Mouse (Mus musculus) kidney, embryonic 15.5 days (tissue): ENCODE measurements around the gene Dgkd. TPM values are rescaled to one million over a fixed set of nuclear protein-coding genes. Genes with fewer than 3 reads are reported as not detected.
"Not testable (repeated sequence)": the region's sequence is repeated elsewhere in the genome, so short reads cannot be mapped to it uniquely, and the experiment has no call there.

Source experiments
- ATAC-seq: fragments of 200-750 bp; cut with Nextera tagmentation; replicated peaks from 2 replicates; pipeline ENCODE4 v1.8.0; 2017; ENCODE audit warnings: moderate TSS enrichment; ENCODE audit not compliant: low FRiP score
- H3K27ac ChIP-seq: fragments of 300-500 bp; sonication (generic); 2 replicates; pipeline ENCODE4 v1.5.1; 2015; ENCODE audit warnings: mild to moderate bottlenecking, inconsistent platforms
- H3K27me3 ChIP-seq: fragments of 300-500 bp; sonication (generic); 2 replicates; pipeline ENCODE4 v1.6.1; 2015; ENCODE audit warnings: inconsistent platforms
- H3K36me3 ChIP-seq: fragments of 300-500 bp; sonication (generic); 2 replicates; pipeline ENCODE4 v1.6.1; 2015; ENCODE audit warnings: inconsistent platforms
- H3K4me1 ChIP-seq: fragments of 300-500 bp; sonication (generic); 2 replicates; pipeline ENCODE4 v1.6.1; 2015; ENCODE audit warnings: inconsistent platforms
- H3K4me2 ChIP-seq: fragments of 300-500 bp; sonication (generic); 2 replicates; pipeline ENCODE4 v1.6.1; 2015; ENCODE audit warnings: moderate library complexity, mild to moderate bottlenecking, inconsistent platforms
- H3K4me3 ChIP-seq: fragments of 300-500 bp; sonication (generic); replicated peaks from 2 replicates; pipeline ENCODE4 v1.5.1; 2015; ENCODE audit warnings: mild to moderate bottlenecking, inconsistent platforms
- H3K9ac ChIP-seq: fragments of 300-500 bp; sonication (generic); 2 replicates; pipeline ENCODE4 v1.6.1; 2015; ENCODE audit warnings: mild to moderate bottlenecking, inconsistent platforms
- H3K9me3 ChIP-seq: fragments of 300-500 bp; sonication (generic); replicated peaks from 2 replicates; pipeline ENCODE4 v1.6.1; 2016; ENCODE audit warnings: inconsistent platforms
- WGBS: fragments of 180-500 bp; shearing (Covaris S2); methylation state at CpG from one replicate; pipeline ENCODE4 v1.1.7; 2015; ENCODE audit warnings: mixed read lengths; 5-methylcytosine and 5-hydroxymethylcytosine counted together
- polyA plus RNA-seq: library from polyadenylated mRNA; unstranded; fragments of >200 nt; fragmentation: Nextera tagmentation; extraction: Ambion mirVana; gene quantifications from 2 replicates; pipeline ENCODE4 v1.2.1, GENCODE M21; 2015

Dgkd gene
- polyA plus RNA-seq = 30.0 and 33.6 TPM in 2 replicates

DNA sequence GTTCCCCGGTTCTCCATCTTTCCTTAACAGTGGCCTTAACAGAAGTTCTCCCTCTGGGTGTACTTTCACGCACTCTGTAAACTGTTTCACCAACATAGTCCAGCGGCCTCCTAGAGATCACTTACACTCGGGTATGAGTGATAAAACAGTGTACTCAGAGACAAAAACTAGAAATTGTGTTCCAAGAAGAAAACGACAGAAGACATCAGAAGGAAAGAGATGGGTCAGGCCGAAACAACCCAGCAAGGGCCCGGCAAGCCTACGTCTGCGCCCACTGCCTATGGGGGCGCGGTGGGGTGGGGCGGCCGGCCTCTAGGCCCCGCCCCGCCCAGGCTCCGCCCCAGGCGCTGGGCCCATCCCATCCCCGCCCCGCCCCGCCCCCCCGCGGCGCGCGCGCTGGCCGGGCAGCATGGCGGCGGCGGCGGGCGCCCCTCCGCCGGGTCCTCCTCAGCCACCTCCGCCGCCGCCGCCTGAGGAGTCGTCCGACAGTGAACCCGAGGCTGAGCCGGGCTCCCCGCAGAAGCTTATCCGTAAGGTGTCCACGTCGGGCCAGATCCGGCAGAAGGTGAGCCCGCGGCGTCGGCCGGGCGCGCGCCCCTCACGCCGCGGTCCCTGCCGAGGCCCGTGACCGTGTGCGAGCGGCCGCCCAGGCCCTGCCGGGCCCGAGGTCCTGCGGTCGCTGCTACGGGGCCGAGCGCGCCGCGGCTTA is at the start of gene Dgkd:
Gene Dgkd, plus strand, starts transcription at position 396 of the 709 bp plus-strand sequence.
- Histone ChIP-seq H3K9ac (peak within 1 kb of the TSS; percentile 86), H3K27ac (peak within 1 kb of the TSS; percentile 78), H3K9me3 (no peaks in the 10 kb centered on the region), H3K36me3 (no peaks in the 10 kb centered on the region), H3K4me2 (peak within 1 kb of the TSS; percentile 93), H3K27me3 (no peaks in the 10 kb centered on the region), H3K4me3 (peak within 1 kb of the TSS; percentile 98), H3K4me1 (peaks cover 34% of the 10 kb centered on the region)
- ATAC-seq = peak; percentile 95
- under 1% methylated on average over 40 of the region's 74 CpGs for WGBS

DNA sequence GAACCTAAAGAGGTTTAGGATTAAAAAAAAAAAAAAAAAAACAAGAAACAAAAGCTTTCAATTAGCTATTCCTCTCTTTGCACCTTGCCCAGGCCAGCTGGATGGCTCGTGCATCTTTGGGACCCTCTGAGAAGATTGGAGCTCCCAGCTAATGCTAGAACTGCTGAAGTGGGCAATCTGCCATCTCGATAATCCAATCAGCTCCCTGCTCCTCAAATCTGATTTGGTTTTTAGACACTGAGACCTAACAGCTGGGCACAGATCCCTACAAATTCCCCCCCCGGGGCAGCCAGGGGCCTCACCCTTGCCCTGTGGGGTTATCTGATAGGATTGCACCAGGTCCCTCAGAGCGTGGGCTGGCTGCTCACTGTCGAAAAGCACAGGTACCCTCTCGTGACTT is 49.5 kb upstream of the Dgkd start, which contains the start of gene Sag:
Gene Sag, plus strand, starts transcription at position 105 of the 400 bp plus-strand sequence.
- H3K27me3 ChIP-seq = no peaks in the 10 kb centered on the region
- 54% methylated on average over 6 of the region's 6 CpGs for WGBS
- H3K27ac ChIP-seq = no peak within 1 kb of the TSS
- no peak within 1 kb of the TSS for H3K4me3 ChIP-seq
- H3K4me2 ChIP-seq = no peak within 1 kb of the TSS
- H3K9ac ChIP-seq = no peak within 1 kb of the TSS
- H3K4me1 ChIP-seq = no peaks in the 10 kb centered on the region
- H3K36me3 ChIP-seq = no peaks in the 10 kb centered on the region
- no peaks in the 10 kb centered on the region for H3K9me3 ChIP-seq
- ATAC-seq = no peak

DNA sequence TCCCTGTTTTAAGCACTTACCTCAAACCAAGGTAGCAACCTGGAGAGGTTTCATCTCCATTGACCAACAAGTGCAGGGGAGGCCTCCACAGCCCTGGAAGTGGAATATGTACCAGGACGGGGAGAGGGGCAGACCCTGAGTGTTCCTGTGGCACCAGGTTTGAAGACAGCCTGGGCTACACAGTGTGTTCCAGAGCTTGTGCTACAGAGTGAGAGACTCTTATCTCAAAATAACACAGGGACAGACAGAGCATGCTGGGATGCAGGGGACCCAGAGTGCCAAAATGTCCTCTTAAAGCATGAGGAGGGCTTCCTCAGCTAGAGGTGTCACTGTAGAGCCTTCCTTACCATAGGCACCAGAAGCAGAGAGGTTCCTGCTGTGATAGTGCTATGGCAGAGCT is 45.3 kb upstream of the Dgkd start:
- Histone ChIP-seq H3K9ac (no peak overlapping the region), H3K27ac (no peak overlapping the region), H3K9me3 (no peaks in the 10 kb centered on the region), H3K4me1 (no peaks in the 10 kb centered on the region), H3K36me3 (no peaks in the 10 kb centered on the region), H3K4me2 (no peak overlapping the region), H3K4me3 (no peak overlapping the region), H3K27me3 (no peaks in the 10 kb centered on the region)
- no peak for ATAC-seq
- 87% methylated on average over 1 of the region's 1 CpGs for WGBS

DNA sequence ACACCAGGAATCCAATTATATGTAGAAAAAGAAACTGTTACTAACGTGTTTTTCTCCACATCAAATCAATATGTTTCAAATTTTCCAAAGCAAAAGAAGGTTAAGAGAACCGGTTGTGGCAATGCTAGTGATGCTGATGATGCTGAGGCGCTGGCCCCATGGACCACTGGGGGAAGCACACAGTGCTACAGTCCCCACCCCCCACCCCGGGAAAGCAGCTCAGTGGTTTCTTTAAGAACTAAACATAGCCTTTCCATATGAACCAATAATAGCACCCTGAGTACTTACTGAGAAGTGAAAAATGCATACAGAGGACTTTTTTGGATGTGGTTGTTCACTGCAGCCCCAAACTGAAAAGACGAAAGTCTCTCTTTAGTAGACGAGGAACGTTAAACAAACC is 41.7 kb upstream of the Dgkd start:
- Histone ChIP-seq H3K9me3 (no peaks in the 10 kb centered on the region), H3K9ac (no peak overlapping the region), H3K4me2 (no peak overlapping the region), H3K36me3 (no peaks in the 10 kb centered on the region), H3K27me3 (no peaks in the 10 kb centered on the region), H3K4me1 (no peaks in the 10 kb centered on the region), H3K4me3 (no peak overlapping the region), H3K27ac (no peak overlapping the region)
- WGBS = 86% methylated on average over 7 of the region's 7 CpGs
- no peak for ATAC-seq

DNA sequence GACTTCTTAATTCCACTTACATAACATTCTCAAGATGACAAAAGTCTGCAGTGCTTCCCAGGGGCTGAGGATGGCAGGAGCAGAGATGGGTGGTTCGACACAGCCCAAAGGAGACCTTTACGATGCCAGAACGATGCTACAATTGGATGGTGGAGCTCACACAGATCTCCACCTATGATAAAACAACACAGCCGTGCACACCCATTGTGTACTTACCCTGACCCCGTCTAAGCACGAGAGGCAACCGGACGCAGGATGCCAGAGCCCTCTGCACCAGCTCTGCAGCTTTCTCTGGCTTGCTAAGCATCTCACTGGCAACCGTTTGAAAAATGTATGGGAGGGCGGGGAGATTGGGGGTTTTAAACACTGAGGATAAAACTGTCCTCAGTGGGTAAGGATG is 41.0 kb upstream of the Dgkd start:
- Histone ChIP-seq H3K9ac (no peak overlapping the region), H3K4me1 (no peaks in the 10 kb centered on the region), H3K4me2 (no peak overlapping the region), H3K36me3 (no peaks in the 10 kb centered on the region), H3K9me3 (no peaks in the 10 kb centered on the region), H3K27me3 (no peaks in the 10 kb centered on the region), H3K27ac (no peak overlapping the region), H3K4me3 (no peak overlapping the region)
- no peak for ATAC-seq
- 78% methylated on average over 10 of the region's 10 CpGs for WGBS

DNA sequence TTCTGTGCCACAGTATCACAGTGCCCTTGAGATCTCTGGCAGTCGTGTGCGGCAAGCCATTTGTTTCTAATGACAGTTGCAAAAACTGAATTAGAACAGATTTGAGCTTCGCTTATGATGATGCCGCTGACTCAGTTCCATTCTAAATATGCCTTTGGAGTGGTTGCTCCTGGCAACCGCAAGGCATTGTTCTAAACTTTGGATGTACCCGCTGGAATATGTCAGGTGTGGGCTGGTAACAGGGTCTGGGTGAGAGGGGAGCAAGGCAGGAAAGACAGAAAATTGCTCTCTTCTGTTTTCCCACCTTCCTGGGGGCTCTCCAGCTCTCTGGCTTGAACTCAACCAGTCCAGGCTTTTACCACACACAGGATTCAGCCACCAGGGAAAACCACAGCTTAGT is 39.9 kb upstream of the Dgkd start:
- no peak overlapping the region for H3K27ac ChIP-seq
- ATAC-seq = no peak
- H3K4me2 ChIP-seq = no peak overlapping the region
- H3K4me1 ChIP-seq = no peaks in the 10 kb centered on the region
- H3K9ac ChIP-seq = no peak overlapping the region
- 82% methylated on average over 6 of the region's 6 CpGs for WGBS
- H3K4me3 ChIP-seq = no peak overlapping the region
- H3K36me3 ChIP-seq = no peaks in the 10 kb centered on the region
- no peaks in the 10 kb centered on the region for H3K27me3 ChIP-seq
- H3K9me3 ChIP-seq = no peaks in the 10 kb centered on the region

DNA sequence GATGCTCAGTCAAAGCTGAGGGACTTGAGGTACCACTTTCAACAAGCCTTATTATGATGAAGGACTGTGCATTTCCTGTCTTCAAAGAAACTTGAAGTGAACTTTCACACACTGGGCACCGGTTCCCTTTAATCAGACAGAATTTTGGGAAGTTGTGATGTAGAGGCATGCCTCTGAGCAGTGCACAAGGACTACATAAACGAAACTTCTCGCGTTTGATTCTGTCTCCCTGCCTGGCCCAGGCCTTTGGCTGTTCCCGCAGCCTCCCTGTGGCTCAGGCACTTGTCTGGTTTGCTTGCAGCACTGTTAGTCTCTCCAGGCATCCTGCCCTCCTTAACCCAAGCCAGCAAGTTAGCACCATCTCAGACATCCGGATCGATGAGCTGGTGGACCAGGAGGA is 39.4 kb upstream of the Dgkd start:
- Histone ChIP-seq H3K27ac (no peak overlapping the region), H3K27me3 (no peaks in the 10 kb centered on the region), H3K4me2 (no peak overlapping the region), H3K4me3 (no peak overlapping the region), H3K4me1 (no peaks in the 10 kb centered on the region), H3K36me3 (no peaks in the 10 kb centered on the region), H3K9ac (no peak overlapping the region), H3K9me3 (no peaks in the 10 kb centered on the region)
- ATAC-seq = no peak
- 74% methylated on average over 7 of the region's 7 CpGs for WGBS

DNA sequence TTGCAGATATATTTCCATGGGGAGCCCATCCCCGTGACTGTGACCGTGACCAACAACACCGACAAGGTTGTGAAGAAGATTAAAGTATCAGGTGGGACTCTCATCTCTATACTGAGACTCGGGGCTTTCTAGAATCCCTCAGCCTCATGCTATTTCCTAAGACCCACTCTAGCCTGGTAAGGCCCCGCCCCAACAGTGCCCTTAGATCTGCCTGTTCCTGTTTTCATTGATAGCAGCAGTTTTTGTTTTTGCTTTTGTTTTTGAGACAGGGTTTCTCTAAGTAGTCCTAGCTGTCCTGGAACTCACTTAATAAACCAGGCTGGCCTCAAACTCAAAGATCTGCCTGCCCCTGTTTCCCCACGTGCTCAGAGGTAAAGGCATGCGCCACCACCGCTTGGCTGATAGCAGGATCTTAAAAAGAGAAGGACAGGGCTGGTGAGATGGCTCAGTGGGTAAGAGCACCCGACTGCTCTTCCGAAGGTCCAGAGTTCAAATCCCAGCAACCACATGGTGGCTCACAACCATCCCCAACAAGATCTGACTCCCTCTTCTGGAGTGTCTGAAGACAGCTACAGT is 28.6 kb upstream of the Dgkd start:
- H3K36me3 ChIP-seq = no peaks in the 10 kb centered on the region
- no peak overlapping the region for H3K27ac ChIP-seq
- H3K27me3 ChIP-seq = no peaks in the 10 kb centered on the region
- WGBS = 91% methylated on average over 10 of the region's 10 CpGs
- H3K9ac ChIP-seq = no peak overlapping the region
- no peak overlapping the region for H3K4me3 ChIP-seq
- no peak for ATAC-seq
- no peaks in the 10 kb centered on the region for H3K9me3 ChIP-seq
- no peaks in the 10 kb centered on the region for H3K4me1 ChIP-seq
- H3K4me2 ChIP-seq = no peak overlapping the region

DNA sequence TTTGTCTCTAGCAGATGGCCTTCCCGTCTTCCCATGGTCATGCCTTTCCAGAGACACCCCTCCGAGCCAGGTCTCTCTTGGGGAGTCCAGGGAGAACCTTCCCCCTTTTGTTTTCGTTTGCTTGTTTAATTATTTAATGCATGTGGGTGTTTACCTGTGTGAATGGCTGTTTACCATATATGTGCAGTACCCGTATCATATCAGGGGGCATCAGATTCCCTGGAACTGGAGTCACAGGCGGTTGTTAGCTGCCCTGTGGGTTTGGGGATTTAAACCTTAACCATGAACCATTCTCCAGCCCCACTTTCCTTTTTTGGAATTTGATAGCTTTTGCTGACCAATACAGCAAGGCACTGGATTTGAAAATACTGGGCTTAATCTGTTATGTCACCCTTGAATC is 27.8 kb upstream of the Dgkd start:
- Histone ChIP-seq H3K36me3 (no peaks in the 10 kb centered on the region), H3K27ac (no peak overlapping the region), H3K4me2 (no peak overlapping the region), H3K4me1 (no peaks in the 10 kb centered on the region), H3K27me3 (no peaks in the 10 kb centered on the region), H3K9me3 (no peaks in the 10 kb centered on the region), H3K4me3 (no peak overlapping the region), H3K9ac (no peak overlapping the region)
- WGBS = 88% methylated on average over 5 of the region's 5 CpGs
- ATAC-seq = no peak

DNA sequence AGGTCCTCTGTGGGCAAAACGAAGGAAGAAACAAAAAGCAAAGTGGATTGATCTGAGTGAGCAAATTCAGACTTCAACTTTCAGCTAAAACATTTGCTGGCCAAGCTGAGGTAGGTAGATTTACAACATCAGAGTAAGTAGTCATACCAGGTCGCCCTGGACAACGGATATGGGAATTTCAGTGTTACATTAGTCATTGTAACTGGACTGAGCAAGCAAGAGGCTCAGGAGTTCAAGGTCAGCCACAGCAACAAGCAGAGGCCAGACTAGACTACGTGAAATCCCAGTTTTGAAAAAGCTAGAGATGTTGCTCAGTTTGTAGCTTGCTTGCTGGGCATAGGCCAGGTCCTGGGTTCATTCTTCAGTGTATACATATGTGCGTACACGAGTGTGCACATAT is 27.1 kb upstream of the Dgkd start:
- 82% methylated on average over 6 of the region's 6 CpGs for WGBS
- H3K36me3 ChIP-seq = no peaks in the 10 kb centered on the region
- H3K4me1 ChIP-seq = no peaks in the 10 kb centered on the region
- H3K9ac ChIP-seq = no peak overlapping the region
- ATAC-seq = no peak
- no peak overlapping the region for H3K27ac ChIP-seq
- no peaks in the 10 kb centered on the region for H3K27me3 ChIP-seq
- no peaks in the 10 kb centered on the region for H3K9me3 ChIP-seq
- no peak overlapping the region for H3K4me3 ChIP-seq
- no peak overlapping the region for H3K4me2 ChIP-seq

DNA sequence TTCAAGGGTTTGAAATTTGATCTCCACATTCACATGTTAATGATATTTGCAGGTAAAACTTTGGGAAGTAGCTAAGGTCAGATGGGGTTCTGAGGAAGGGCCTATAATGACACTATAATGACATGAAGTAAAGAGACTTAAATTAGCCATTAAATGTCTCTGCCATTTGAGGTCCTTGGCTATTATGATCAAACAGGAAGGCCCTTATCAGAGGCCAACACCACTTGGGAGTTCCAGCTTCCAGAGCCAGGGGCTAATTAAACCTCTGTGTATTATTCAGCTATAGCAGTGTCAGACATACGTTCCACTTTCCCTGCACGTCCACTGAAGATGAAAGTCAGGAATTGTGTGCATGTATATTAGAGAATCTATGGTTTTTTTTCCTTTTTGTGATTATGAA is 26.6 kb upstream of the Dgkd start:
- H3K9me3 ChIP-seq = no peaks in the 10 kb centered on the region
- no peak overlapping the region for H3K9ac ChIP-seq
- no peak overlapping the region for H3K4me2 ChIP-seq
- no peak overlapping the region for H3K4me3 ChIP-seq
- H3K27me3 ChIP-seq = no peaks in the 10 kb centered on the region
- ATAC-seq = no peak
- H3K36me3 ChIP-seq = no peaks in the 10 kb centered on the region
- no peak overlapping the region for H3K27ac ChIP-seq
- 78% methylated on average over 2 of the region's 2 CpGs for WGBS
- H3K4me1 ChIP-seq = no peaks in the 10 kb centered on the region

DNA sequence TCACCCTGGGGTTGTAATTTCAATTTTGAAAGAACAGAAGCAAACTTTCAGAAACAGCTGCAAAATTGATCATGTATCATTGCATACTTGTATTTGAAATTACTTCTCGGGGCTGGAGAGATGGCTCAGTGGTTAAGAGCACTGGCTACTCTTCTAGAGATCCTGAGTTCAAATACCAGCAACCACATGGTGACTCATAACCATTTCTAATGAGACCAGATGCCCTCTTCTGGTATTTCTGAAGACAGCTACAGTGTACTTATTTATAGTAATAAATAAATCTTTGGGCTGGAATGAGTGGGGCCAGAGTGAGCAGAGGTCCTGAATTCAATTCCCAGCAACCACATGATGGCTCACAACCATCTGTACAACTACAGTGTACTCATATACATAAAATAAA is 25.6 kb upstream of the Dgkd start:
- H3K27ac ChIP-seq, H3K36me3 ChIP-seq, H3K4me3 ChIP-seq, H3K27me3 ChIP-seq, ATAC-seq, H3K9me3 ChIP-seq, H3K9ac ChIP-seq, H3K4me1 ChIP-seq, H3K4me2 ChIP-seq: not testable (repeated sequence)
- whole genome bisulfite sequencing = 91% methylated on average over 1 of the region's 1 CpGs

DNA sequence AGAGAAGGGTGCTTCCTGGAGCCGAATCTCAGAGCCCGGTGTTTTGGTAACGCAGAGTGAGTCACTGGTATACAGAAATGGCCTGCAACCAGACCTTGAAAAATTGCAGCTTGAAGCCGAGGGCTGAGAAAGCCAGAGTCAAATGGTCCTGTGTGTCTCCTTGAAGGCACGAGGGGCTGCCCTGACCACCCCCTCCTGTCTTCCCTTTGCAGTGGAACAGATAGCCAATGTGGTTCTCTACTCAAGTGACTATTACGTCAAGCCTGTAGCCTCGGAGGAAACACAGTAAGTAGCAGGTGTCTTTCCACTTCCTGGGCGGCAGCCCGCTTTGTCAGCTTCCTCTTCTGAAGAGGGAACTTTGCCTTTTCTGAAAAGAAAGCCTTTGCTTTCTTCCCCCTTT is 24.9 kb upstream of the Dgkd start:
- H3K4me2 ChIP-seq = no peak overlapping the region
- no peak overlapping the region for H3K27ac ChIP-seq
- H3K9ac ChIP-seq = no peak overlapping the region
- WGBS = 66% methylated on average over 9 of the region's 9 CpGs
- H3K4me3 ChIP-seq = no peak overlapping the region
- H3K9me3 ChIP-seq = no peaks in the 10 kb centered on the region
- no peaks in the 10 kb centered on the region for H3K4me1 ChIP-seq
- H3K36me3 ChIP-seq = no peaks in the 10 kb centered on the region
- no peak for ATAC-seq
- no peaks in the 10 kb centered on the region for H3K27me3 ChIP-seq
